Mouse (Mus musculus) frontal cortex, postnatal 25 days (tissue): ENCODE results near the gene Klhl3.

ENCODE experiments used
- DNase-seq, 2 experiments: peaks; one replicate each; pipeline ENCODE4 v3.0.0; 2022; ENCODE audit warnings: low spot score in 2 of 2

The Klhl3 gene

GRCm38 (mm10) chr13:57960254-57960653, 153.1 kb downstream of the Klhl3 start:
- DNase-seq, result no peak

- DNase-seq, result no peak
Observed at GRCm38 (mm10) chr13:57959806-57960205, 153.6 kb downstream of the Klhl3 start.
